Mouse (Mus musculus) heart, adult 2 months (tissue): ENCODE data around the gene Sema3b.

Experiments
- CTCF ChIP-seq: fragments of 200-600 bp; IDR thresholded peaks from 2 replicates; pipeline ENCODE4 v1.8.1; 2022; ENCODE audit warnings: antibody characterized with exemption, mild to moderate bottlenecking, moderate library complexity
- EP300 ChIP-seq: fragments of 200-500 bp; IDR thresholded peaks from 2 replicates; pipeline ENCODE4 v1.6.1; 2011; ENCODE audit warnings: low read depth, low read length, control low read depth; ENCODE audit not compliant: insufficient read depth
- POLR2A ChIP-seq: fragments of 200-500 bp; IDR thresholded peaks from 2 replicates; pipeline ENCODE4 v1.6.1; 2011; ENCODE audit warnings: mild to moderate bottlenecking, low read depth, low read length, control low read depth; ENCODE audit not compliant: insufficient read depth

DNA sequence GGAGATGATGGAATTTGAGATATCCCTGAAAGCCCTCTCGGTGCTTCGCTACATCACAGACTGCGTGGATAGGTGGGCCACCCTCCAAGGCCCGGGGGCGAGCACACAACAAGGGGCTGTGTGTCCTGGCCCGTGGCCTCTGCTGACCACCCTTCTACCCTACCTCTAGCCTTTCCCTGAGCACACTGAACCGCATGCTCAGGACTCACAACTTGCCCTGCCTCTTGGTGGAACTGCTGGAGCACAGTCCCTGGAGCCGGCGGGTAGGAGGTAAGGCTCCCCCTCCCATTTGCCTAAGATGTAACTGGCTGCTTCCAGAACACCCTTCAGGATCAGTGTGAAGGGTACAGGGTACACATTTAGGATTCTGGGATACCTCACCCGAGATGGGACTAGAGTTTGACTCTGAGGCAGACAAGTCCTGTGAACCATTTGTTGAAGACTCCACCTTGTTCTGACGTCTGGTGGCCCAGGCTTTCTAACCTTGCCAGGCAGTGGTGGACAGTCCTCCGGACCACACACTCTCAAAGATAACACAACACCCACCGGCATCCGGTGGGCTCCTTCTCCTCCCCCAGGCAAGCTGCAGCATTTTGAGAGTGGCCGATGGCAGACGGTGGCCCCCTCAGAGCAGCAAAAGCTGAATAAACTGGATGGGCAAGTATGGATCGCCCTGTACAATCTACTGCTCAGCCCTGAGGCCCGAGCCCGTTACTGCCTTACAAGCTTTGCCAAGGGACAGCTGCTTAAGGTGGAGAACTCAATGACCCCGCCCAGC is 59.5 kb downstream of the Sema3b start:
- TF ChIP-seq POLR2A (no peak), EP300 (no peak), CTCF (no peak)
